Mouse (Mus musculus) heart, postnatal 0 days (tissue): Measurements from ENCODE around the gene Sdk2.

Experiments
- CTCF ChIP-seq: IDR thresholded peaks from 2 replicates; pipeline ENCODE4 v1.5.1; 2016; ENCODE audit warnings: antibody characterized with exemption, control low read depth, low read depth
- EP300 ChIP-seq: IDR thresholded peaks from 2 replicates; pipeline ENCODE4 v1.6.1; 2016; ENCODE audit warnings: antibody characterized with exemption, low read depth

- no peak for TF ChIP-seq CTCF
- no peak for TF ChIP-seq EP300
These were observed 314.6 kb downstream of the Sdk2 start for GRCm38 (mm10) chr11:113752158-113752661.
